Mouse (Mus musculus): ENCODE measurements around the gene Rrbp1.

GRCm38 (mm10) chr2:143988016-143988415, 23.0 kb downstream of the Rrbp1 start:
- no peak for TF ChIP-seq POLR2A (IDR thresholded peaks at IDR 0.05; ENCODE audit: insufficient read length, low read depth)
- no peak for TF ChIP-seq POLR2AphosphoS2 (IDR thresholded peaks at IDR 0.05; ENCODE audit: insufficient read length, low read depth)
- no peak for TF ChIP-seq CEBPB (IDR thresholded peaks at IDR 0.05; ENCODE audit: insufficient read depth, poor library complexity, severe bottlenecking)
- TF ChIP-seq REST (IDR thresholded peaks at IDR 0.05; ENCODE audit: insufficient read depth, insufficient read length) = no peak
- no peak for TF ChIP-seq TCF12 (IDR thresholded peaks at IDR 0.05; ENCODE audit: insufficient read depth, poor library complexity, severe bottlenecking)
- no peak for TF ChIP-seq E2F4 (IDR thresholded peaks at IDR 0.05; ENCODE audit: insufficient read depth)
- TF ChIP-seq MAX (IDR thresholded peaks at IDR 0.05; ENCODE audit: low read depth) = no peak
- TF ChIP-seq USF1 (IDR thresholded peaks at IDR 0.05; ENCODE audit: low read depth) = no peak
- TF ChIP-seq TCF3 (IDR thresholded peaks at IDR 0.05; ENCODE audit: insufficient read length, low read depth) = no peak
- TF ChIP-seq MYOD1 (IDR thresholded peaks at IDR 0.05; ENCODE audit: control insufficient read depth in 1 of 3, insufficient read length in 2 of 3, low read depth in 2 of 3) = no peak
- no peak for TF ChIP-seq MYOG (IDR thresholded peaks at IDR 0.05; ENCODE audit: control insufficient read depth in 1 of 3, insufficient read depth in 1 of 3, insufficient read length in 2 of 3, low read depth in 2 of 3)

Data from myocyte (in vitro differentiated cells).